Mouse (Mus musculus) layer of hippocampus, adult 9-10 months (tissue): ENCODE data around the gene Ifna2.

Experiments
- DNase-seq: peaks from one replicate; pipeline ENCODE4 v3.0.0; 2022; ENCODE audit warnings: low spot score

Gene Ifna2

GRCm38 (mm10) chr4:88653644-88654043, 30.1 kb downstream of the Ifna2 start:
- DNase-seq, result no peak

- DNase-seq, result no peak
These were observed 39.4 kb downstream of the Ifna2 start, which contains the start of gene Ifna13 for GRCm38 (mm10) chr4:88644359-88644758. Ifna13 (minus strand) TSS chr4:88644459.

- DNase-seq, result no peak
These were observed 41.2 kb downstream of the Ifna2 start for GRCm38 (mm10) chr4:88642526-88642925.

- DNase-seq, result peak; percentile 92
These were observed 42.5 kb downstream of the Ifna2 start for GRCm38 (mm10) chr4:88641077-88641831.

- no peak for DNase-seq
These were observed 43.0 kb downstream of the Ifna2 start for GRCm38 (mm10) chr4:88640704-88641076.

GRCm38 (mm10) chr4:88634311-88634710, 49.4 kb downstream of the Ifna2 start, which contains the start of gene C87499:
C87499 (minus strand) TSS chr4:88634411.
- DNase-seq, result no peak
